Mouse (Mus musculus) midbrain, embryonic 16.5 days (tissue): Measurements from ENCODE around the gene Sart1. TPM values are rescaled to one million over a fixed set of nuclear protein-coding genes. Genes with fewer than 3 reads are reported as not detected.

Experiments used
- ATAC-seq: fragments of 200-750 bp; cut with Nextera tagmentation; 2 replicates; pipeline ENCODE4 v1.8.0; 2017; ENCODE audit warnings: moderate TSS enrichment
- H3K27ac ChIP-seq: fragments of 300-500 bp; sonication (generic); 2 replicates; pipeline ENCODE4 v1.5.1; 2014; ENCODE audit warnings: mild to moderate bottlenecking, low read length, mixed read lengths
- H3K27me3 ChIP-seq: fragments of 300-500 bp; sonication (generic); 2 replicates; pipeline ENCODE4 v1.6.1; 2014; ENCODE audit warnings: low read depth, low read length, mixed read lengths; ENCODE audit not compliant: control insufficient read depth, insufficient read depth
- H3K36me3 ChIP-seq: fragments of 300-500 bp; sonication (generic); 2 replicates; pipeline ENCODE4 v1.6.1; 2014; ENCODE audit warnings: mild to moderate bottlenecking, low read length, moderate library complexity, mixed read lengths; ENCODE audit not compliant: control insufficient read depth, insufficient read depth
- H3K4me1 ChIP-seq: fragments of 300-500 bp; sonication (generic); 2 replicates; pipeline ENCODE4 v1.6.1; 2014; ENCODE audit warnings: mild to moderate bottlenecking, low read length, mixed read lengths; ENCODE audit not compliant: control insufficient read depth, insufficient read depth
- H3K4me2 ChIP-seq: fragments of 300-500 bp; sonication (generic); 2 replicates; pipeline ENCODE4 v1.6.1; 2014; ENCODE audit warnings: mild to moderate bottlenecking, low read length, mixed read lengths
- H3K4me3 ChIP-seq: fragments of 300-500 bp; sonication (generic); 2 replicates; pipeline ENCODE4 v1.5.1; 2014; ENCODE audit warnings: low read depth, mild to moderate bottlenecking, low read length, moderate library complexity, mixed read lengths
- H3K9ac ChIP-seq: fragments of 300-500 bp; sonication (generic); 2 replicates; pipeline ENCODE4 v1.6.1; 2014; ENCODE audit warnings: low read depth, low read length, mixed read lengths
- H3K9me3 ChIP-seq: fragments of 300-500 bp; sonication (generic); replicated peaks from 2 replicates; pipeline ENCODE4 v1.6.1; 2014; ENCODE audit warnings: mild to moderate bottlenecking, low read length, mixed read lengths; ENCODE audit not compliant: control insufficient read depth, poor library complexity, severe bottlenecking
- WGBS: fragments of 180-500 bp; shearing (Covaris S2); extraction: QIAGEN DNeasy Blood & Tissue Kit; methylation state at CpG from one replicate; pipeline ENCODE4 v1.1.7; 2014; 5-methylcytosine and 5-hydroxymethylcytosine counted together
- polyA plus RNA-seq: library from polyadenylated mRNA; unstranded; fragments of >200 nt; fragmentation: Nextera tagmentation; extraction: Ambion mirVana; gene quantifications from 2 replicates; pipeline ENCODE4 v1.2.1, GENCODE M21; 2015

The Sart1 gene
- 67.7 and 68.5 TPM in 2 replicates for polyA plus RNA-seq

DNA sequence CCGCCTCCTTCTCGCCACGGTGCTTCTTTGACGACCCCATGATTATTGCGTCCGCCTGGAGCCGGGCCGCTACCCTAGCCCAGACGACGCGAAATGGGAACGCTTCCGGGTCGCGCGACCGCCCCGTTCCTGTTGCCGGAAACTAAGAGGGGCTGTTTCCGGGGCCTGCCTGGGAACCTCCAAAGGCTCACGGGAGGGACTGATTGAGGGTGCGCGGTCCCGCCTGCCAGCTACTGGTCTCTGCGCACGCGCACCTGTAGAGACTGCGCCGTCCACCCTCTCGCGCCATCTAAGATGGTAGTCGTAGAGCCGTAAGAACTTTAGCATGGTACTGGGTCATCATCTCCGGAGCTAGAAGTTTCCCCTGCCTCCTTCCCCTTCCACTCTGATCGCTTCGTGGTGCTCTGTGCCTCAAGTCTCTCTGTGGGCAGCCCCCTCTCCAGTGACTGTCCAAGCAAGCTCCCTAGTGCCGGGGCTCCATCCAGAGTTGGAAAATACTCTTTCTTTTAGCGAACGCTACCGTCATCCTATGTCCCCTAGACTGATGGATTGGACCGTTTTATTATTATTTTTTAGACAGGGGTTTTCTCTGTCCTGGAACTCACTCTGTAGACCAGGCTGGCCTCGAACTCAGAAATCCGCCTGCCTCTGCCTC, at the start of gene Sart1:
Gene Sart1, minus strand, starts transcription at position 116 of the 655 bp plus-strand sequence.
- Histone ChIP-seq H3K27ac (peak within 1 kb of the TSS; percentile 82), H3K9ac (peak within 1 kb of the TSS; percentile 81)
- 3% methylated on average over 43 of the region's 43 CpGs for WGBS

DNA sequence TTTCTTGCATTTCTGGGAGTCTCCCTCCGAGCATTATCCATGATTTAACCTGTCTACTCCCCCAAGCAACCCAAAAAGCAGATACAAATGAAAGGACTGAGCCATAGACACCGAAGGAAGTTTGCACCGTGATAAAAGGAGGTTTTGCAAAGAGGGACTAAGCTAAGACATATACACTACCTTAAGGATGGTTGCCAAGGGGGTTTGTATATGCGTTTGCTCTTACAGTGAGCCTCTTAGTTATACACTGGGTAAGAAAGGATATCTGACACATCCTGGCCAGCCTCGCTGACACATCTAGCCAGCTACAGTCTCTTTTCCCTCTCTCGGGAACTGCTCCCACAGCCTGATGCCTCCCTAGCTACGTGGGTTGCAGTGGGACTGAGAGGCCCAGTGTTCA, 45.4 kb upstream of the Sart1 start:
- 68% methylated on average over 7 of the region's 7 CpGs for WGBS
- no peak for ATAC-seq
- no peak overlapping the region for H3K9ac ChIP-seq
- H3K27ac ChIP-seq = no peak overlapping the region
- no peaks in the 10 kb centered on the region for H3K9me3 ChIP-seq
- no peaks in the 10 kb centered on the region for H3K36me3 ChIP-seq
- 0 out of 2 replicates have a peak overlapping the region, but pooled peaks have one; percentile 50 for H3K4me2 ChIP-seq
- H3K4me1 ChIP-seq = peaks cover 8% of the 10 kb centered on the region; the same call in 1 of the 2 replicates
- no peaks in the 10 kb centered on the region for H3K27me3 ChIP-seq
- H3K4me3 ChIP-seq = no peak overlapping the region

More for the DNA sequence above, at the start of gene Sart1:
- Histone ChIP-seq H3K36me3 (peaks cover 8% of the 10 kb centered on the region), H3K4me1 (peaks cover 28% of the 10 kb centered on the region), H3K4me3 (peak within 1 kb of the TSS; percentile 71), H3K9me3 (no peaks in the 10 kb centered on the region), H3K27me3 (no peaks in the 10 kb centered on the region), H3K4me2 (peak within 1 kb of the TSS; percentile 74)
- ATAC-seq = peak; percentile 96

DNA sequence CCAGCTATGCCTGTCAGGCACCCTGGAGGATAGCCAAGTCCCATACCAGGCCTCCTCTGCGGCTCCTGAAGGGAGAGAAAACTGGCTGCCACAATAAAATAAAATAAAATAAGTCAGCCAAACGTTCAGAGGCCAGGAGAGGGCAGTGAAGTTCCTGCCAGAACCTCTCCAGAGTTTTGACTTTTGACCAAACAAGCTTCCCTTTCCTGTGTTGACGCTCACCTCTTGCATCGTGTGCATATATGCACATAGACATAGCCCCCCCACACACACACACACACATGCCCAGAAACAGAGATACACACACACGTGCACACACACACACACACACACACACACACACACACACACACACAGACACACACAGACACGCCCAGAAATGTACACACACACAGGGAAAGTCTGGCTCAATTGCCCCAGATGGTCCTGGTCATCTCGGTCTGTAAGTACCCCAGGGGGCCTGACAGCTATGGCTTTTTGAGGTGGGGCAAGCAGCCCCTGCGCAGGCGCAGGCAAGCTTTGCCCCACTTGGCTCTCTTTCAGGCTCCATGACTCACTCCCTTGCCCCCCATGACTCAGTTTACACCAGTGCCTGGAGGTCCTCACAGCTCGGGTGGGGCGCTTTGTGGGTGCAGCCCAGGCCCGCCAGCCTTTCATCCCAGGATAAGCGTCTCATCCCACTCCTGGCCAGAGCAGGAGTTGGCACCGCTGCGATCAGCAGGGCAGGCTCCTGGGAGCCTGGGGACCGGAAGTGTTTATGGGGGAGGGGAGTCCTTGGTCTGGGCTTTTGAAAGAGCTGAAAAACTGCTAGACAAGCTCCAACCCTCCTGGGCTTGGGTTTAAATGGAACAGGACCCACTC, 44.7 kb upstream of the Sart1 start:
- WGBS = 16% methylated on average over 16 of the region's 16 CpGs
- peaks cover 8% of the 10 kb centered on the region; the same call in 1 of the 2 replicates for H3K4me1 ChIP-seq
- H3K4me3 ChIP-seq = no peak overlapping the region
- H3K27me3 ChIP-seq = no peaks in the 10 kb centered on the region
- no peaks in the 10 kb centered on the region for H3K36me3 ChIP-seq
- H3K27ac ChIP-seq = no peak overlapping the region
- peak overlapping the region; percentile 50 for H3K4me2 ChIP-seq
- ATAC-seq = no peak
- no peaks in the 10 kb centered on the region for H3K9me3 ChIP-seq
- H3K9ac ChIP-seq = 0 out of 2 replicates have a peak overlapping the region, but pooled peaks have one; percentile 1

DNA sequence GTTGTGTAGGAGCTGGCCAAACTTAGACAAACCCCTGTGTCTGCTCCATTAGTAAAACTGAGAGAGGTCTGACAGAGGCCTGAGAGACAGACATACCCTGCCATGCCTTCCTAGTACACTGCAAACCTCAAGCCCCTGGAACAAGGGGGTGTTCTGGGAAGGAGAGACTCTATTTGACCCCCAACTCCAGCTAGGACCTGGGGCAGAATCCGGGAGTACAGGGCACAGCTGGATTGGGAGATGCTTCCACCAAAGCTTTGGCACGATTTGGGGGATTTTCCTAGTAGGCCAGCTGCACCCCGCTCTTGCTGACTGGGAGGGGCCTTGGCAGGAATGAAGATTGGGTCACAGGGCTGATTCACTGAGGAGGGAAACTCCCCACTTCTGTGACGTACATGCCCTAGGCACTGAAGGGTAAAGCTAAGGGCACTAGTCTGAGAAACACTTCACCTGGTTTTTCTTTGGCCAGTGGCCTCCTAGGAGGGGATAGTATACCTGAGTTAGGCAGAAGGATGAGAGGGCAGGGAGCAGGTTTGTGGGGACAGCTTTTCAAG, 43.5 kb upstream of the Sart1 start:
- no peak overlapping the region for H3K4me3 ChIP-seq
- 70% methylated on average over 4 of the region's 4 CpGs for WGBS
- no peaks in the 10 kb centered on the region for H3K27me3 ChIP-seq
- no peak overlapping the region for H3K4me2 ChIP-seq
- no peak overlapping the region for H3K27ac ChIP-seq
- H3K9ac ChIP-seq = no peak overlapping the region
- H3K36me3 ChIP-seq = peaks cover 4% of the 10 kb centered on the region; the same call in 1 of the 2 replicates
- no peak for ATAC-seq
- peaks cover 8% of the 10 kb centered on the region; the same call in 1 of the 2 replicates for H3K4me1 ChIP-seq
- no peaks in the 10 kb centered on the region for H3K9me3 ChIP-seq

DNA sequence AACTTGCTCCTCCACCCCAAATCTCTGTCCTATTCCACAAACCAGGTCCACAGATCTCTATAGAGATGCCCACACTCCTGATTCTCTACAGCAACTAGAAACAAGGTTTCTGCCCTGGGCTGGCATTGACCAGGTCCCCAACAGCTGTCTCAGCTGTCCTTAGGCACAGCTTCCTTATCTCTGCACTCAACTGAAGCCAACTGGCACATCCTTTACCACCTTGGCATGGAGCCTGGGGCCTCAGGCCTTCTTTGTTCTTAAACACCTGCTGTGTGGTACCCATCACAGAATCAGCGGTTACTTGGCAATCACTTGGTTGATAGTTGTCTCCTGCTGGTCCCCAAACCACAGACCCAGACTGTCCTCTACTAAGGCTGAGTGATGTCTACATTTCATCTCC, 41.9 kb upstream of the Sart1 start:
- ATAC-seq = no peak
- Histone ChIP-seq H3K4me2 (no peak overlapping the region), H3K27me3 (no peaks in the 10 kb centered on the region), H3K36me3 (peaks cover 4% of the 10 kb centered on the region; the same call in 1 of the 2 replicates), H3K9me3 (no peaks in the 10 kb centered on the region), H3K4me3 (no peak overlapping the region), H3K4me1 (peaks cover 23% of the 10 kb centered on the region), H3K27ac (no peak overlapping the region), H3K9ac (no peak overlapping the region)
- WGBS = 84% methylated on average over 1 of the region's 1 CpGs

DNA sequence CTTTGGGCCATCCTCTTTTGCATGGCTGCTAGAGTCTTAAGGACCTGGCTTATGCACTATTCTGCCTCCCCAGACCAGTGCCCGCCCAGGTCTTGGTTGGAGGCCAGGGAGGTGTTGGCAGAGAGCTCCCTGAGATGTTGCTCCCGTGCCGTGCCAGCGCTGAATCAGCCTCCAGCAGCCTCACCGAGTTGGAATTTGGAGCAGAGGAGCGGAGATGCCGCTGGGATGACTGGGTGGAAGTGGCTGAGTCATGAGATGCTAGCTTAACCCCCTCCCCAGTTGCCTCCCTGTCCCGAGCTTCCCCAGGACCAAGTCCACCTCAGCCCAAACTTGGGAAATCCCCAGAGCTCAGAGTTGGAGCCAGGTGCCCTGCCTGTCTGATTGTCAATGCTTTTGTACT, 41.3 kb upstream of the Sart1 start:
- 65% methylated on average over 8 of the region's 8 CpGs for WGBS
- Histone ChIP-seq H3K9me3 (no peaks in the 10 kb centered on the region), H3K27ac (no peak overlapping the region), H3K4me1 (peaks cover 23% of the 10 kb centered on the region), H3K4me3 (no peak overlapping the region), H3K36me3 (peaks cover 4% of the 10 kb centered on the region; the same call in 1 of the 2 replicates), H3K27me3 (no peaks in the 10 kb centered on the region), H3K9ac (no peak overlapping the region), H3K4me2 (no peak overlapping the region)
- ATAC-seq = no peak

DNA sequence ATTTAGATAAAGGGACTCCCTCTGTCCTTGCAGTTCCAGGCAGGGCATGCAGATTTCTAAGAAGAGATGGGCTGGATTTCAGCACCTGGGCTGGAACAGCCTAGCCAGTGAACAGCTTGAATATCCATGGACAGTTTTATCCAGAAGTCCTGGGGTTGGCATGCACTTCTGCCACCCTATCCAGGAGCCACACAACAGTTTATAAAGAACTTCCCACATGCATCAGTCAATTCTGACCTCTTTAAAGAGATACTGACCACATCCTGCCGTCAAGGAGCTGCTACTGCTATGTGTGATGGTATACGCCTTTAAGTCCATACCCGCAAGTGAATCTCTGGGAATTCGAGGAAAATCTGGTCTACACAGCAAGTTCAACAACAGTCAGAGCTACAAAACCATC, 40.7 kb upstream of the Sart1 start:
- no peak overlapping the region for H3K9ac ChIP-seq

DNA sequence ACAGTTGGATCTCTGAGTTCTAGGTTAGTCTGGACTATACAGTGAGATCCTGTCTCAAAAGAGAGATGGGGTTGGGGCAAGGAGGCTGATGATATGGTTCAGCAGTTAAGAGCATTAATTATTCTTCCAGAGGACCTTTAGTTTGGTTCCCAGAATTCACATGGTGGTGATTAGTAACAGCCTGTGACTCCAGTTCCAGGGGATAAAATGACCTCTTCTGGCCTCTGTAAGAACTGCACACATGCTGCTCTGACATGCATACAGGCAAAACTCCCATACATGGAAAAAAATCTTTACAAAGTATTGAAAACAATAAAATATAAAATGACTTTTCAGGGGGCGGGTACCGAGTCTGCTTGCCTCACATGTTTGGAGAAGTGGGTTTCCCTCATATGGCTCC, 39.6 kb upstream of the Sart1 start:
- ATAC-seq = no peak
- Histone ChIP-seq H3K27me3 (no peaks in the 10 kb centered on the region), H3K4me3 (no peak overlapping the region), H3K9ac (no peak overlapping the region), H3K4me1 (peaks cover 24% of the 10 kb centered on the region), H3K4me2 (no peak overlapping the region), H3K9me3 (no peaks in the 10 kb centered on the region), H3K27ac (no peak overlapping the region), H3K36me3 (peaks cover 4% of the 10 kb centered on the region; the same call in 1 of the 2 replicates)
- 90% methylated on average over 2 of the region's 2 CpGs for WGBS

More for the DNA sequence above, 40.7 kb upstream of the Sart1 start:
- peaks cover 4% of the 10 kb centered on the region; the same call in 1 of the 2 replicates for H3K36me3 ChIP-seq
- WGBS = 87% methylated on average over 4 of the region's 4 CpGs
- ATAC-seq = no peak
- H3K9me3 ChIP-seq = no peaks in the 10 kb centered on the region
- no peaks in the 10 kb centered on the region for H3K27me3 ChIP-seq
- no peak overlapping the region for H3K27ac ChIP-seq
- H3K4me1 ChIP-seq = peaks cover 23% of the 10 kb centered on the region
- no peak overlapping the region for H3K4me3 ChIP-seq
- no peak overlapping the region for H3K4me2 ChIP-seq
